Mouse (Mus musculus) hindbrain, embryonic 14.5 days (tissue): ENCODE results near the gene Ints14. TPM values are rescaled to one million over a fixed set of nuclear protein-coding genes. Genes with fewer than 3 reads are reported as not detected.
A peak's percentile ranks its signal among the peaks of the same experiment; 100 is the strongest.
"Not testable (repeated sequence)": the region's sequence is repeated elsewhere in the genome, so short reads cannot be mapped to it uniquely, and the experiment has no call there.

Source experiments
- ATAC-seq: fragments of 200-750 bp; cut with Nextera tagmentation; 2 replicates; pipeline ENCODE4 v1.8.0; 2017; ENCODE audit warnings: moderate number of reproducible peaks, mild to moderate bottlenecking, moderate TSS enrichment, moderate library complexity; ENCODE audit not compliant: low FRiP score
- DNase-seq: peaks from one replicate; pipeline ENCODE4 v3.0.0-alpha.2; 2015; ENCODE audit warnings: low spot score
- H3K27ac ChIP-seq: fragments of 300-500 bp; sonication (generic); 2 replicates; pipeline ENCODE4 v1.5.1; 2014; ENCODE audit warnings: mild to moderate bottlenecking, moderate library complexity
- H3K27me3 ChIP-seq: fragments of 300-500 bp; sonication (generic); 2 replicates; pipeline ENCODE4 v1.6.1; 2014; ENCODE audit warnings: mild to moderate bottlenecking, low read length, mixed read lengths; ENCODE audit not compliant: control insufficient read depth, insufficient read depth
- H3K36me3 ChIP-seq: fragments of 300-500 bp; sonication (generic); replicated peaks from 2 replicates; pipeline ENCODE4 v1.6.1; 2014; ENCODE audit not compliant: control insufficient read depth, insufficient read depth
- H3K4me1 ChIP-seq: fragments of 300-500 bp; sonication (generic); replicated peaks from 2 replicates; pipeline ENCODE4 v1.6.1; 2014; ENCODE audit warnings: antibody characterized with exemption, low read length, mixed read lengths; ENCODE audit not compliant: control insufficient read depth, insufficient read depth
- H3K4me2 ChIP-seq: fragments of 300-500 bp; sonication (generic); replicated peaks from 2 replicates; pipeline ENCODE4 v1.6.1; 2014; ENCODE audit warnings: mild to moderate bottlenecking, moderate library complexity
- H3K4me3 ChIP-seq: fragments of 300-500 bp; sonication (generic); replicated peaks from 2 replicates; pipeline ENCODE4 v1.5.1; 2014; ENCODE audit warnings: mild to moderate bottlenecking, low read length
- H3K9ac ChIP-seq: fragments of 300-500 bp; sonication (generic); 2 replicates; pipeline ENCODE4 v1.6.1; 2014
- H3K9me3 ChIP-seq: fragments of 300-500 bp; sonication (generic); 2 replicates; pipeline ENCODE4 v1.6.1; 2016; ENCODE audit warnings: low read length; ENCODE audit not compliant: control insufficient read depth
- WGBS: fragments of 180-500 bp; shearing (Covaris S2); extraction: QIAGEN DNeasy Blood & Tissue Kit; methylation state at CpG from one replicate; pipeline ENCODE4 v1.1.7; 2014; 5-methylcytosine and 5-hydroxymethylcytosine counted together
- polyA plus RNA-seq: library from polyadenylated mRNA; unstranded; fragments of >200 nt; fragmentation: Nextera tagmentation; extraction: Ambion mirVana; gene quantifications from 2 replicates; pipeline ENCODE4 v1.2.1, GENCODE M21; 2014

Gene Ints14
- polyA plus RNA-seq, 1 experiment from 2014 or later, result 37.6 TPM

GRCm38 (mm10) chr9:65020991-65021886 is 60.5 kb downstream of the Ints14 start, which contains the start of gene Hacd3:
TSS of gene Hacd3 (minus strand) at chr9:65021693.
- under 1% methylated on average over 80 of the region's 81 CpGs for WGBS
- Histone ChIP-seq H3K36me3 (0 out of 2 replicates have a peak, but pooled peaks cover 4% of the 10 kb centered on the region), H3K27me3 (no peaks in the 10 kb centered on the region), H3K4me2 (peak within 1 kb of the TSS; percentile 92), H3K4me1 (peaks cover 48% of the 10 kb centered on the region), H3K27ac (peak within 1 kb of the TSS; percentile 95), H3K4me3 (peak within 1 kb of the TSS; percentile 99), H3K9ac (peak within 1 kb of the TSS; percentile 99), H3K9me3 (no peaks in the 10 kb centered on the region)
- ATAC-seq, result peak; percentile 94
- DNase-seq, result peak; percentile 93

GRCm38 (mm10) chr9:65021887-65022579 is 61.3 kb downstream of the Ints14 start:
- Histone ChIP-seq H3K4me1 (peaks cover 41% of the 10 kb centered on the region), H3K9ac (peak overlapping the region; percentile 99), H3K4me3 (peak overlapping the region; percentile 99), H3K9me3 (no peaks in the 10 kb centered on the region), H3K27ac (peak overlapping the region; percentile 95), H3K4me2 (peak overlapping the region; percentile 92), H3K36me3 (0 out of 2 replicates have a peak, but pooled peaks cover 4% of the 10 kb centered on the region), H3K27me3 (no peaks in the 10 kb centered on the region)
- ATAC-seq (no peak), DNase-seq (no peak)
- whole genome bisulfite sequencing, result 25% methylated on average over 9 of the region's 9 CpGs

- WGBS, result 66% methylated on average over 4 of the region's 4 CpGs
- no peaks in the 10 kb centered on the region for H3K27me3 ChIP-seq
- no peak overlapping the region for H3K4me2 ChIP-seq
- DNase-seq, result no peak
- H3K4me1 ChIP-seq, result peaks cover 35% of the 10 kb centered on the region
- ATAC-seq, result no peak
- no peaks in the 10 kb centered on the region for H3K9me3 ChIP-seq
- H3K4me3 ChIP-seq, result no peak overlapping the region
- H3K27ac ChIP-seq, result 0 out of 2 replicates have a peak overlapping the region, but pooled peaks have one; percentile 95
- H3K9ac ChIP-seq, result 0 out of 2 replicates have a peak overlapping the region, but pooled peaks have one; percentile 99
- 0 out of 2 replicates have a peak, but pooled peaks cover 4% of the 10 kb centered on the region for H3K36me3 ChIP-seq
Measured at GRCm38 (mm10) chr9:65022580-65023135, 62.0 kb downstream of the Ints14 start.

- Histone ChIP-seq H3K4me2 (no peak overlapping the region), H3K27me3 (no peaks in the 10 kb centered on the region), H3K4me3 (no peak overlapping the region), H3K4me1 (peaks cover 27% of the 10 kb centered on the region), H3K27ac (no peak overlapping the region), H3K9ac (no peak overlapping the region), H3K36me3 (0 out of 2 replicates have a peak, but pooled peaks cover 4% of the 10 kb centered on the region), H3K9me3 (no peaks in the 10 kb centered on the region)
- 95% methylated on average over 3 of the region's 3 CpGs for WGBS
- no peak for ATAC-seq
- DNase-seq, result no peak
Measured at GRCm38 (mm10) chr9:65023447-65023846, 62.7 kb downstream of the Ints14 start.

- no peak overlapping the region for H3K4me3 ChIP-seq
- peaks cover 1% of the 10 kb centered on the region; the same call in 1 of the 2 replicates for H3K4me1 ChIP-seq
- H3K9ac ChIP-seq, result no peak overlapping the region
- H3K9me3 ChIP-seq, result no peaks in the 10 kb centered on the region
- no peaks in the 10 kb centered on the region for H3K36me3 ChIP-seq
- DNase-seq (no peak), ATAC-seq (no peak)
- H3K4me2 ChIP-seq, result no peak overlapping the region
- WGBS, result 76% methylated on average over 7 of the region's 7 CpGs
- no peaks in the 10 kb centered on the region for H3K27me3 ChIP-seq
- H3K27ac ChIP-seq, result no peak overlapping the region
Measured at GRCm38 (mm10) chr9:65027241-65027640, 66.5 kb downstream of the Ints14 start.

GRCm38 (mm10) chr9:65028313-65028712 is 67.6 kb downstream of the Ints14 start:
- Histone ChIP-seq H3K4me2 (no peak overlapping the region), H3K36me3 (no peaks in the 10 kb centered on the region), H3K4me1 (peaks cover 4% of the 10 kb centered on the region), H3K4me3 (no peak overlapping the region), H3K9me3 (no peaks in the 10 kb centered on the region), H3K9ac (no peak overlapping the region), H3K27ac (no peak overlapping the region), H3K27me3 (no peaks in the 10 kb centered on the region)
- ATAC-seq, result no peak
- WGBS, result 93% methylated on average over 5 of the region's 5 CpGs
- DNase-seq, result no peak

GRCm38 (mm10) chr9:65031355-65031754 is 70.7 kb downstream of the Ints14 start:
- not testable (repeated sequence) for DNase-seq, H3K27me3 ChIP-seq, H3K4me3 ChIP-seq, H3K4me2 ChIP-seq, H3K27ac ChIP-seq, H3K4me1 ChIP-seq, H3K36me3 ChIP-seq, H3K9ac ChIP-seq, ATAC-seq, H3K9me3 ChIP-seq
- 77% methylated on average over 5 of the region's 5 CpGs for WGBS

- Histone ChIP-seq H3K4me1 (peaks cover 8% of the 10 kb centered on the region), H3K9me3 (no peaks in the 10 kb centered on the region), H3K27me3 (no peaks in the 10 kb centered on the region), H3K27ac (no peak overlapping the region), H3K9ac (no peak overlapping the region), H3K4me2 (peak overlapping the region; percentile 93; the same call in 1 of the 2 replicates), H3K36me3 (peaks cover 9% of the 10 kb centered on the region), H3K4me3 (no peak overlapping the region)
- no peak for DNase-seq
- peak; percentile 18; the same call in 1 of the 2 replicates for ATAC-seq
- 33% methylated on average over 4 of the region's 4 CpGs for WGBS
Measured at GRCm38 (mm10) chr9:65031894-65032268, 71.2 kb downstream of the Ints14 start.
